Mouse (Mus musculus) spleen, adult 2 months (tissue): ENCODE results near the gene Ldb1.

Experiments used
- CTCF ChIP-seq: fragments of 200-500 bp; IDR thresholded peaks from 2 replicates; pipeline ENCODE4 v1.5.1; 2011; ENCODE audit warnings: mild to moderate bottlenecking, inconsistent platforms; ENCODE audit not compliant: insufficient read depth, insufficient read length, insufficient replicate concordance; ENCODE audit errors: extremely low read depth
- POLR2A ChIP-seq: fragments of 200-500 bp; IDR thresholded peaks from 2 replicates; pipeline ENCODE4 v1.6.1; 2011; ENCODE audit warnings: low read depth, low read length, inconsistent platforms

- TF ChIP-seq CTCF (no peak), POLR2A (no peak)
These were observed 790 bp upstream of the Ldb1 start for GRCm38 (mm10) chr19:46045696-46046311.
